Mouse (Mus musculus) adipocyte (in vitro differentiated cells): ENCODE data around the gene Twistnb.

Experiments used
- DNase-seq: peaks from one replicate; pipeline ENCODE4 v3.0.0-alpha.2; 2016; ENCODE audit warnings: low spot score

Twistnb gene

DNA sequence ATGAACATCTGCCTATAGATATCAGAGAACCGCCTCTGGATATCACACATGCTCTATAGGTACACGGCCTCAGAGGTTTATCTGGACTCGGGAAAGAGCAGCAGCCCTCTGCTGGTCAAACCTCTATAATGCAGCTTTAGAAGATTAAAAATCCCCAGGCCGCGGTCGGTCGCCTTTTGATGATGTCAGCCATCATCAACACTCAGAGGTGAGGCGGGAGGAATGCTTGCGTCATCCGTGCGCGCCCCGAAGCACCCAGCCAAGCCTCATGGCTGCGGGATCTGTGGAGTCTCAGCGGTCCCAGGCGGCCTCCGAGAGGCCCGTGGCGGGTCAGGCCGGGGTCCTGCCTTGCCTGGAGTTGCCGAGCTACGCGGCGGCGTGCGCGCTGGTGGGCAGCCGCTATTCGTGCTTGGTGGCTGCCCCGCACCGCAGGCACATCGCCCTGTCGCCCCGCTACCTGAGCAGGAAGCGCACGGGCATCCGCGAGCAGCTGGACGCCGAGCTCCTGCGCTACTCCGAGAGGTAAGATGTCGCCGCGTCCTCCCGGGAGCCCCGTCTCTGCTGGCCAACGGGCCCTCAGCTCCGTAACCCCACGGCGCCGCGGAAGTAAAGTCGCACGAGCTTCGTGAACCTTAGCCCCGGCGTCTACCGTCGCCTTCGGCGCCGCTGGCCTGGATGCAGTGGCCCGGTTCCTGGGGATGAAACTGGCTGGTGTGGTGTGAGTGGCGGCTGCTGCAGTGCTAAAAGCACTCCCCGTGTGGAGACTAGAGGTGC, at the start of gene Twistnb:
Gene Twistnb, plus strand, starts transcription at position 249 of the 774 bp plus-strand sequence.
- peak; percentile 98 for DNase-seq

DNA sequence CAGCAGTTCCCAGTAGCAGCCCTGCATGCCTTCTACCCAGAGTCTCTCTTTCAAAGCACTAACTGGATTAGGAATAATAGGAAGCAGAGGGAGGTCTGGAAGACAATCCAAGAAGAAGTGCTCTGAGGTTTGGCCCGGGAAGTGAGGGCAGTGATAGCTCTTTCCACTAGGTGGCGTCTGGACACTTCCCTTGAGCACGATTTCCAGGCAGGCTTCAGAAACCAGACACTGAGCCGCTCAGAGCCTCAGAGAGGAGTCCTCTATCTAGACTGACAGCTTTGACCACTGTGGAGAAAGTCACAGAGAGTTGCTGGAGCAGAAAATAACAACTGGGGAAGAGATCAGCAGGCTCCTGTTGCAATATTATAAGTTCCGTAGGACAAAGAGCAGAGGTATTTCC, 40.6 kb upstream of the Twistnb start:
- peak; percentile 85 for DNase-seq

DNA sequence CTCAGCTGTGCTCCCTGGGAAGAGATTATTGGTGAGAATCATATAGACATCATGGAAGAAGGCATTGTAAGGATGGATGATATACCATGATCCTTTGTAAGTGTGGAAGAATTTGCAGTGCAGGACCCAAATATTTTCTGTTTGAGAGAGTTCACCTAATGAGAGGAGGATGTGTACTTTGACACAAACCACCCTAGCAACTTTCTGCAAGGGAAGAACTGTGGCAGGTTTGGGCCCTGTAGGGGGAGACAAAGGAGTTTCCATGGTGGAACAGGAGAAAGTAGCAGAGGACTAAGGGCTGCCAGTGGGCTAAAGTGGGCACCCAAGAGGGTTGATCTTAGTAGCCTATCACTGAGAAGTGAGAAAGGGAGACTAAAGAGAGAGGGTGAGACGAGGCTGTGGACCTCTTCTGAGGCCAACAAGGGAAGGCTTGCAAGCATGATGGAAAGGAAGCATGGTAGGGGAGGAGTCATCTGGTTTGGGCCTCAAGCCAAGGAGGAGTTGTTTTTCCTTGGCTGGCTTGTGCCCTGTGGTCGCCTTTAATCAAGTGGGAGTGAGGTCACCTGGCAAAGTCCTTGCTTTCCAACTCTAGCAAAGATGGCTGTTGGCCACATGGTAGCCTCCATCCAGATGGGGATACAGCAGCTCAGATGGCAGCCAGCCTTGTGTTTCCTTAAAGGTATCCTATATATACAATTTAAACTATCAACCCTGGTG, 38.4 kb upstream of the Twistnb start:
- DNase-seq, result peak; percentile 70

DNA sequence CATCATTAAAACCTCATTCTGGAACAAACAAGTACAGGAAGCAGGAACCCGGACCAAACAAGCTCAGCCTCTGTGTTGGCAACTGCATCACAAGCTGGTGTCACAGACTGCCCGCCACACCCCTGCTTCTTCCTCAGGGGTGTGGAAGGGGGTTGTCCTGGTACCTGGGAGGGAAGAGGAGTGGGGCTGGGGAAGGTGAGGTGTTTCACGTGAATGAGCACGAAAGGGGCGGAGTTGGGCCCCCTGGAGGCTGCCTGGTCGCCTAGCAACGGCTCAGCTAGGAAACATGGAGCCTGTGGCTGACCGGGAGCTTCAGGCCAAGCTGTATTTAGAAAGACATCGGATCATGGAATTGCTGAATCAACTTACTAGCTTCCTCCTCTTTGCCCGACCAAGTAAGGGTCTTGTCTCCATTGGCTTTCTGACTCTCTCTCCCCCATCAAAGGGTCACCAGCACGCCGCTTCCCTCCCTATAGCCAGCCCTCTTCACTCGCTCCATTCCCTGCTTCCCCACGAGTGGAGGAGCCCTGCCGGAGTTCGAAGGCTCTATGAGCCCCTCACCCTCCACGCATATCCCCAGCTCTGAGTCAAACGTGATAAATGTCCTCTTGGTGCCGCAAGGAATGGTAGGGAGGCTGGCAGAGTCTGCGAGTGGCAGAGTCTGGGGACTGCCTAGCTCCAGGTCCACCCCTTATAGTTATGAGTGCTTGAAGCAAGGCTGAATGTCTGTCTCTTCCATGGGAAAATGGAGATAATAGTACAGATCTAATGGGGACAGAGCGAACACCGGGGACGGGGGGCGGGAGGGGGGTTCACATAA, 34.4 kb upstream of the Twistnb start, which contains the start of gene Efcab10:
Gene Efcab10, plus strand, starts transcription at position 51 of the 820 bp plus-strand sequence.
- no peak for DNase-seq

DNA sequence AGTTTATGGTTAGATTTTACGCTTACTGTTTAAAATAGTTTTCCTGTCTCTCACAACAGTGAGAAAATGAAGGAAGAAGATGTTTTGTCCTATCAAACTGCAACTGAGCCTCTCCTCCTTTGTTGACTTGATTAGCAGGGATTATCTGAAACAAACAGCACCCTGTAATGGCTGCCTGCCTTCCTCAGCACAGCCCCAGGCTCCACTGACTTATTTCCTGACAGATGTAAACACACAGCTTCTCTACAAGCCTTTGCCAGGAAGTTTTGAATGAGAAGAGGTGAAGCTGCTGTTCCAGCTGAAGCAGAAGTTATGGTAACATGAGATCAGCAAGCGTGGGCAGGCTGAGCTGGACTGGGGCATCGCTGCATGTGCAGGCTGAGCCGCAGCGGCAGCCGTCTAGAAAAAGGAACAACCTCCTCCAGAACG, 26.2 kb upstream of the Twistnb start:
- no peak for DNase-seq

DNA sequence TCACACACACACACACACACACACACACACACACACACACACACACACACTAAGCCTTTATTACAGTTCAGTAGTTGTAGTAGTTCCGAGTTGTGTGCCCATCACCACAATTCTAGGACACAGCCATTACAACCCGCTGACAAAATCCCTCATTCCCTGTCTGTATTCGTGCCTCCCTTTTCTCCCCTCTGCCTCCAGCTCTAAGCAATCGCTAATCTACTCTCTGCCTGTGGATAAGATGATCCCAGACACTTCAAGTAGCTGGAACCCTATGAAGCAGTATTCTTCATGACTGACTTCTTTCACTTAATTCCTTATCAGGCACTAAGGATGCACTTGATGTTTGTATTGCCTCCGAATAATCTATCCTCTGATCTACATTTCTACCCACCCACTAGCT, 24.4 kb upstream of the Twistnb start:
- no peak for DNase-seq

DNA sequence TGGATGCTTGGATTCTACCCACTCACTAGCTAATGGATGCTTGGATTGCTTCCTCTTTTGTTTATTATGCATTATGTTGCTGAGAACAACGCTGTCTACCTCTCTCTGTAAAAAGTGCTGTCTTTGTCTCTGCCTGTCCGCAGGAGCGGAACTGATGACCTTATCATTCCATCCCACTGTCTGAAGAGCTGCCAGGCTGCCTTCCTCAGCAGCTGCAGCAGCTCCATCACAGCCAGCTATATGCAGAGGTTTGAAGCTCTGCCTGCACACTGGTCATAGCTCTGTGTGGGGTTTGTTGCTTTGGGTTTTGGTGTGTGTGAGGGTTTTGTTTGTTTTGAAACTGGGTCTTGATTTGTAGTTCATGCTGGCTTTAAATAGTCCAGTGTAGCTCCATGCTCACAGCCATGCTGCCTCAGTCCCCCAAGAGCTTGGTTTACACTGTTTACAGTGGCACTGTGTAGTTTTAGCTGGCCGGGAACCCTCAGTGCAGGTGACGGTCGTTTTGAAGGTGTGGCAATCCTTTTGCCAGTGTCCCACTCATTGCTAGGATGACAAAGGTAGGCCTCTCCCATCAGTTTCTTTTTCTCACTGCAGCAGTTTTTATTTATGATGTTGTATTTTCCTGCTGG, 23.9 kb upstream of the Twistnb start:
- DNase-seq, result no peak

DNA sequence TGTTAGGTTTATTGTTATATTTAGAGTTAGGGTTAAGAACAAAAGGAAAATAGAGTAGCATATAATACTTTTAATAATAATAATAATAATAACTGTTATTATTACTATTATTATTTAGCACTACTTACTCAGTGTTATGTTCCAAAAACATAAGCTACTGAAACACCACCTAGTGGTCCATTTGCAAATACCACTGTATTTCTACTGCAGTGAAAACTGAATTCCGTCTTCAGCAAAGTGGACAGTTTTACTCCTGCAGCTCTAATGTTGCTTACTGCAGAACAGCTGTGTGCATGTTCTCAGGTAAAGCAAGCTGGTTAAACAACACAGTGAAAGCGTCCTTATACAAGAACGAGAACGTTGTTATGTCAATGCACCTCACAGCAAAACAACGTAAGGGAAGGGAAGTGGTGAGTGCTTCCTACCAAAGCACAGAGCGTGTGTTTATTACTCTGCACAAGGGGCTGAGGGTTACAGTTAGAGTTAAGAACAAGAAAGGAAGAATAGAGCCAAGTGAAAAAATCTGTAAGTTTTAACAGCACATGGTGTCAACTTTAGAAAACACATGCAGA, 17.8 kb upstream of the Twistnb start:
- peak; percentile 17 for DNase-seq

DNA sequence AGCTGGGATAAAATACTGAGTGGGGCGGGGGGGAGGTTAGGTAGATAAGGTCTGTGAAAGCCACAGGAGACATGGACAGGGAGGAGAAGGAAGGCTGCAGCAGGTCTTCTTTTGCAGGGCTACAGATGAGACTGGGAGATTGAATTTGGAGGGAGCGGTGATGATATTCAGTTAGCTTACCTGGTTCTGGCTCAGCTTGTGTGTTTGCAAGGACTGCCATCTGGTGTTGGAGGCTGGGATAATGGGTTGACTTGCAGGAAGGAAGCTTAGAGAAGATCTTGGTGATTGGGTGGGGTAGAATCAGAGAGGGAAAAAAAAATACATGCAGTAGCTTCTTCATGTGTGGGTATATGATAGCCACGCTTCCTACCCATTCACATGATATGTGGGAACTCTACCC, 5.1 kb upstream of the Twistnb start:
- peak; percentile 45 for DNase-seq

DNA sequence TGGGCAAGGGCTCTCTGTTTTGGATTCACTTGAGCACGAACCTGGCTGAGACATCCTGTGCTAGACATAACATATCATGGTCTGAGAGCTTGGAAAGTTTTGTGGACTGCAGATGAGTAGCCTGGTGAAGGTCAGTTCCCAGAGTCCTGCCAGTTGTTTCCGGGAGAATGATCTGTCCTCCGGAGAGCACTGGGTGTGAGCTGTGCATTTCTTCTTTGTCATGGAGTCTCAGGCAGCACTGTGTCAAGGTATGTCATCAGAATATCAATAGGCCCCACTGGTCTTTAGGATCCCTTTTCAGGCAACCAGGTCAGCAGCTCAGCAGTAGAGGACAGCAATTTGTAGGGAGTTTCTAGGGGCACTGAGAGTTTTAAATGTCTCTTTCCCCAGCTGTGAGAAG, 2.1 kb upstream of the Twistnb start:
- no peak for DNase-seq

DNA sequence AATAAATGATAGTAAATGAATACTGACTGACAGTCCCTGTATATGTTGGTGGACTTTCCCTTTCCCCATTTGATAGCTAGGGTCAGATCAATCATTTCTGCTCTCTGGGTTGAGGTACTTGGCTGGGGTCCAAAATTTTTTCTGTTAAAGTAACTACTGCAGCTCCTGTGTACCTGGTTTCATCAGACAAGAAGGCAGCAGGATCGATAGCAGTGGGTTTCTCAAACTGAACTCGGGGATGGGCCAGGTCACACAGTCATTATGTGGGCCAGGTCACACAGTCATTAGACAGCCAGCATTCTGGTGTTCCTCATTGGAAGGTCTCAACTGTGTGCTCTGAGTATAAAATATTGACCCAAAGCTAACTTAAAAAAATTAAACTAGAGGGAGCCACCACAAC, 1.7 kb upstream of the Twistnb start:
- DNase-seq, result no peak

DNA sequence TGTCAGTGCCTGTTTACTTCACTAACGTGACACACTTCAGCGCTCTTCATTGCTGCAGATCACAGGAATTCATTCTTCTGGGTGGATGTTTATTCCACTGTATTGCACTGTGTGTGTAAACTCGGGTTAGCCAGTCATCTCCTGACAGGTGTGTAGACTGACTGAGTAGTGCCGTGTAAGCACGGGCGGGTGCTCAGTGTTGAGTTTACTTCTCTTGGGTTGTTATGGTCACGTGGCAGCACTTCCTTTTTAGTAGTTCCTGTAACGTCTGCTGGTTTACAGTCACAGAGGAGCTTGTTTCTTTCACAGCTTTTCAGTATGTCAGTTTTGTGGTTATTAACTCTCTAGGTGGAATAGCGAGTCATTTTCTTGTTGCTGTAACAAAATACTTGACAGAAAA, 4.4 kb downstream of the Twistnb start:
- no peak for DNase-seq

DNA sequence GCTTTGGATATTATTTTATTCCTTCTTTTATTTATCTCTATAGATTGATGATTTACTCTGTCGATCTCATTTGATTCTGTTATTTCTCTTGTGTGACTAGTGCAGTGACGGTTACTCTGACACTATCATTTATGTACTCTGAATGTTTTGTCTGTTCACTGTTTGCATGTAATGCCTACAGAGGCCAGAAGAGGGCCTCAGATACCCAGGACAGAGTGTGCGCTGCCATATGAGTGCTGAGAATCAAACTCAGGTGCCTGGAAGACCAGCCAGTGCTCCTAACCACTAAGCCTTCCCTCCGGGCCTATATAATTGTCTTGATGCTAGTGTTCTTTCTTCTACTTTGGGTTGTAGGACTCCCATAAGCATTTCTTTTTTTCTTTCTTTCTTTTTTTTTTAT, 5.3 kb downstream of the Twistnb start:
- DNase-seq, result no peak

DNA sequence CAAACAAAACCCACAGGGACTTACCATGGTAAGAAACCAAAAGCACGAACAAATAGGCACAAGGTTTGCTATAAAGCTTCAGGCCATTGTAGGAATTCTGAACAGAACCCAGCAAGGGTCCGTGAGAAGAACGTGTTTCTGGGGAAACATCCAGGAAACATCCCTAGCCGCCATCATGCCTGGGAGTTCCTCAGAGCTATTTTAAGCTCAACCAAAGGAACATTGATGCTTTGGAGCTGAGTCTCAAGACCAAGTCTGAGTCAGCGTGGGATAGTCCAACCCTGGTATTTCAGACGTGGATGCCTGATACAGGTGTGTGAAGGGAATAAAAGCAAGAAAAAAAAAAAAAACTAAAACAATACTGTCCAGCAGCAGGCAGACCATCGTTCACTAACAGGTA, 26.0 kb downstream of the Twistnb start:
- DNase-seq, result no peak

DNA sequence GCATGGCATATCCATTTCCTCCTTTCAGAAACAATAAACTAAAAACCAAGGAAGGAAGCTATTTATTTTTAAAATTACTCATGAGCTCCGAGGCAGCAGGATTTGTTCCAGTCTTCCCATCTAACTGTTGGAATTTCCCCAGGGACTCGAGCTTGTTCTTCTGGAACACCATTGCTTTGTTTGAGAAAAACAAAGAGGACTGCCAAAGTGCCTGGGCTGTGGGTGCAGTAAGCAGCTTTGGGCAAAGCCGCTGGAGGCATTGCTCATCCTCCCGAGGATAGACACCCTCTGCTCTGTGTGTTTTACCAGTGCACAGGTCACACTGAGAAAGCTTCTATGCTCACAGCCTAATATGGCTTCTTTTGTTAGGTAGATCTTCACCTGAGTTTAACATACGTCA, 26.8 kb downstream of the Twistnb start:
- DNase-seq, result peak; percentile 68

DNA sequence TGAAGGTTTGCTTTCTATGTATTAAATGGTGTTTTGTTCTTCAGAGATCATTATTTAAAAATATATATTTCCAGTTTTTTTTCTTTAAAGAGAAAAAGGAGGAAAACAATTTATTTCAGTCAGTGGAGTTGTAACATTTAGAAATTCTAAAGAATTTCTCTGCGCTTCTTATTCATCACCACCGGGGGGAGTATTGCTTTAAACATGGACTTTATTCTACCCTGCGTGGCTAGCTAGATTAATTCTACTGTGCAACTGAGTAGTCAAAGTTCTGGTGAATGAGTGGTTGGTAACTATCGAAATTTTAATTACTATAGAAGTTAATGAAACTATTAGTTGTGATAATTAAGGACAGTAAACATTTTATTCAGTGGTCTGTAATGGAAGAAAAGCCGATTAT, 51.5 kb downstream of the Twistnb start:
- peak; percentile 28 for DNase-seq

DNA sequence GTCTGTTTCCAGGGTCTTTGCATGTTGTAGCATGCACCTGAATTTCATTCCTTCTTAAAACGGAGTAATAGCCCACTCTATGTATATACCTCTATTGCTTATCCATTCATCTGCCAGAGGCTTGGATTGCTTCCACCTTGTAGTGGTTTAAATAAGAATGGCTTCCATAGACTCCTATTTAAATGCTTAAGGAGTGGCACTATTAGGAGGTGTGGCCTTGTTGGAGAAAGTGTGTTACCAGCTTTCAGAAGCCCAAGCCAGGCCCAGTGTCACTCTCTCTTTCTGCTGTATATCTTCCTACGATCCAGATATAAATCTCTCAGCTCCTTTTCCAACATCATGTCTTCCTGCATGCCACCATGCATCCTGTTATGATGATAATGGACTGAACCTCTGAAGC, 53.5 kb downstream of the Twistnb start:
- DNase-seq, result no peak
